Mouse (Mus musculus): ENCODE results near the gene Vmn2r113. TPM values are rescaled to one million over a fixed set of nuclear protein-coding genes. Genes with fewer than 3 reads are reported as not detected.
"Not testable (repeated sequence)": the region's sequence is repeated elsewhere in the genome, so short reads cannot be mapped to it uniquely, and the experiment has no call there.

Gene Vmn2r113
- total RNA-seq (2021), result not detected

GRCm38 (mm10) chr17:22942684-22943083, at the start of gene Vmn2r113:
Gene Vmn2r113 (plus strand): TSS chr17:22942984.
- intact Hi-C loops (cut with DNase I); DNase-seq: not testable (repeated sequence)

Other genes starting within 250 kb of the Vmn2r113 start
- 1 to 10 TPM; 6.4 to 7.5 TPM for gene Zfp945, start 75.8 kb upstream of the Vmn2r113 start, total RNA-seq (2021)
- not detected for gene Vmn2r-ps130, start 118.2 kb downstream of the Vmn2r113 start, total RNA-seq (2021)

Measured in heart, postnatal 36 days (tissue).